Mouse (Mus musculus) midbrain, embryonic 13.5 days (tissue): ENCODE measurements around the gene Mitd1. TPM values are rescaled to one million over a fixed set of nuclear protein-coding genes. Genes with fewer than 3 reads are reported as not detected.

Experiments
- ATAC-seq: fragments of 200-750 bp; cut with Nextera tagmentation; 2 replicates; pipeline ENCODE4 v1.8.0; 2017; ENCODE audit warnings: mild to moderate bottlenecking, moderate TSS enrichment, moderate library complexity
- H3K27ac ChIP-seq: fragments of 300-500 bp; sonication (generic); 2 replicates; pipeline ENCODE4 v1.5.1; 2015; ENCODE audit warnings: inconsistent platforms, mild to moderate bottlenecking, moderate library complexity
- H3K27me3 ChIP-seq: fragments of 300-500 bp; sonication (generic); 2 replicates; pipeline ENCODE4 v1.6.1; 2015; ENCODE audit warnings: mild to moderate bottlenecking, inconsistent platforms
- H3K36me3 ChIP-seq: fragments of 300-500 bp; sonication (generic); 2 replicates; pipeline ENCODE4 v1.6.1; 2015; ENCODE audit warnings: mild to moderate bottlenecking, inconsistent platforms
- H3K4me1 ChIP-seq: fragments of 300-500 bp; sonication (generic); replicated peaks from 2 replicates; pipeline ENCODE4 v1.6.1; 2015; ENCODE audit warnings: inconsistent platforms
- H3K4me2 ChIP-seq: fragments of 300-500 bp; sonication (generic); replicated peaks from 2 replicates; pipeline ENCODE4 v1.6.1; 2015; ENCODE audit warnings: moderate library complexity, mild to moderate bottlenecking, inconsistent platforms
- H3K4me3 ChIP-seq: fragments of 300-500 bp; sonication (generic); replicated peaks from 2 replicates; pipeline ENCODE4 v1.5.1; 2015; ENCODE audit warnings: mild to moderate bottlenecking, inconsistent platforms
- H3K9ac ChIP-seq: fragments of 300-500 bp; sonication (generic); replicated peaks from 2 replicates; pipeline ENCODE4 v1.6.1; 2015; ENCODE audit warnings: mild to moderate bottlenecking, inconsistent platforms
- H3K9me3 ChIP-seq: fragments of 300-500 bp; sonication (generic); 2 replicates; pipeline ENCODE4 v1.6.1; 2016; ENCODE audit warnings: mild to moderate bottlenecking, inconsistent platforms
- WGBS: fragments of 180-500 bp; shearing (Covaris S2); methylation state at CpG from one replicate; pipeline ENCODE4 v1.1.7; 2015; 5-methylcytosine and 5-hydroxymethylcytosine counted together
- polyA plus RNA-seq: library from polyadenylated mRNA; unstranded; fragments of >200 nt; fragmentation: Nextera tagmentation; extraction: Ambion mirVana; gene quantifications from 2 replicates; pipeline ENCODE4 v1.2.1, GENCODE M21; 2015

Gene Mitd1
- polyA plus RNA-seq, 1 experiment from 2014 or later: 17.2 TPM

DNA sequence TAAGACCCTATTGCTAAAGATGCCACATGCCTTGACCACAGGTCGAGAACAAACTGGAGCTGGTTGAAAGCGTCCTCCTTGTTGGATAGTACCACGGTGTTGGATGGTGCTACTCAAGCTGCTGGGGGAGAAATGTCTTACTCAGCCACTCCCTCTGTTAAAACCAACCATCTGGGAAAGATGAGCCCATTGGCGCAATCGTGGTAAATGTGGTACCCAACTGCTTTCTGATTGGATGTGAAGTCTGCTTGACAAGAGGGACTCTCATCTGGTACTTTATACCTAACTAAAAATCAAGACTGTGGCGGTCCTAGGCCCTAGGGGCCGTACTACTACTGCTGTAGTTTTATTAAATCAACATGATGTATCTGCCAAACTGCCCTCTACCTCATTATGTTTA, 1.0 kb downstream of the Mitd1 start:
- Histone ChIP-seq H3K9me3 (no peaks in the 10 kb centered on the region), H3K4me3 (peak overlapping the region; percentile 65), H3K36me3 (peaks cover 9% of the 10 kb centered on the region), H3K27ac (no peak overlapping the region), H3K27me3 (no peaks in the 10 kb centered on the region), H3K4me2 (peak overlapping the region; percentile 65), H3K4me1 (peaks cover 27% of the 10 kb centered on the region), H3K9ac (peak overlapping the region; percentile 77; the same call in 1 of the 2 replicates)
- no peak for ATAC-seq
- 82% methylated on average over 7 of the region's 7 CpGs for WGBS

DNA sequence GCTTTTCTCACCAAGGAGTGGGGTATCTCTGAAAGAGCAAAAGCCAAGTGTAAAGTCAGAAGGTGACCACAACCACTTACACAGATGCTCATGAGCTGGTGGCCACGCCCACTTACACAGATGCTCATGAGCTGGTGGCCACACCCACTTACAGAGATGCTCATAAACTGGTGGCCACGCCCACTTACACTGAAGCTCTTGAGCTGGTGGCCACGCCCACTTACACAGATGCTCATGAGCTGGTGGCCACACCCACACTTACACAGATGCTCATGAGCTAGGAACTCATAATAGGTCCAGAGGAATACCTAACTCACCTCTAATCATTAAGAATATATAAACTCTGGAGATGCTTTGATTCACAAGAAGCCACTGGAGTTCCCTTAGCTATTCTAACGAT, 5.8 kb downstream of the Mitd1 start:
- H3K9ac ChIP-seq: no peak overlapping the region
- H3K27ac ChIP-seq: no peak overlapping the region
- H3K4me1 ChIP-seq: peaks cover 5% of the 10 kb centered on the region
- H3K4me2 ChIP-seq: no peak overlapping the region
- H3K4me3 ChIP-seq: no peak overlapping the region
- H3K9me3 ChIP-seq: no peaks in the 10 kb centered on the region
- H3K36me3 ChIP-seq: peaks cover 33% of the 10 kb centered on the region
- no peak for ATAC-seq
- WGBS: 77% methylated on average over 4 of the region's 4 CpGs
- H3K27me3 ChIP-seq: no peaks in the 10 kb centered on the region

DNA sequence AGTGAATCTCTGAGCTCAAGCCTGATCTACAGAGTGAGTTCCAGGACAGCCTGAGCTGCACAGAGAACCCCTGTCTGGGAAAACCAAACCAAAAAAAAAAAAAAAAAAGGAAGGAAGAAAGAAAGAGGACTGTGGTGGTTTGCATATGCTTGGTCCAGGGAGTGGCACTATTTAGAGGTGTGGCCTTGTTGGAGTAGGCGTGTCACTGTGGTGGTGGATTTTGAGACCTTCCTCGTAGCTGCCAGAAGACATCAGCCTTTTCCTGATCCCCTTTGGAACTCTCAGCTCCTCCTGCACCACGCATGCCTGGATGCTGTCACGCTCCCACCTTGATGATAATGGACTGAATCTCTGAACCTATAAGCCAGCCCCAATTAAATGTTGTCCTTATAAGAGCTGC, 6.8 kb downstream of the Mitd1 start:
- WGBS: 97% methylated on average over 4 of the region's 4 CpGs
- Histone ChIP-seq H3K9ac (no peak overlapping the region), H3K4me2 (no peak overlapping the region), H3K27me3 (no peaks in the 10 kb centered on the region), H3K9me3 (no peaks in the 10 kb centered on the region), H3K36me3 (peaks cover 43% of the 10 kb centered on the region), H3K4me3 (no peak overlapping the region), H3K27ac (no peak overlapping the region), H3K4me1 (no peaks in the 10 kb centered on the region)
- no peak for ATAC-seq

DNA sequence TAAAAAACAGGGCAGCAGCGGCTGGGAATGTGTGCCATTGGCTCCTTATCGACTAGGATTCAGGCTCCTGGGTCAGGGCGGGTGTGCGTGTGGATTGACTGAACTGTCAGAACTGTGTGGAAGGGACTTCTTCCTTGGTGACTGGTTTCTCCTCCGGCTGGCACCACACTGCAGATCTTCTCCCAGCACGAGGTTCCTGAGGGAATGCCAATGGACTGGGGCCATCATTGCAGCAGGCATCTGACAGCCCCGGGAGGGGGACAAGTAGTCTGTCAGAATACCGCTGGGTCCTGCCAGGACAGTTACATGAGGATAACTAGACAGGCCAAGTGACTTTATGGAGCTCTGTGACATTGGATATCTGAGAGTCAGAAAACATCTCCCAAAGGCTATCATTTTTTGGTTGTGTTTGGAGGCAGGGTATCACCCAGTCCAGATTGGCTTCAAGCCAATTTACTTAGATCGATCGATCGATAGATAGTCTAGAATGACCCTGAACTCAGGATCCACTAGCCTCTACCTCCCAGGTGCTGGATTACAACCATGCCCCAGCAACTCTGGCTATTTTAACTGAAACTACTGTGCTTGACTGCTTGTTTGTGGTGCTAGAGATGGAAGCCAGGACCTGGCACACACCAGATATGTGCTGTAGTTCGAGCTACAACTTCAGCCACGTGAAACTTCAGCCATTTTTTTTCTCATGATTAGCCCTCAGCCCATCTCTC, 12.3 kb downstream of the Mitd1 start:
- Histone ChIP-seq H3K36me3 (peaks cover 64% of the 10 kb centered on the region), H3K4me3 (no peak overlapping the region), H3K27me3 (no peaks in the 10 kb centered on the region), H3K9me3 (no peaks in the 10 kb centered on the region), H3K4me1 (peaks cover 3% of the 10 kb centered on the region; the same call in 1 of the 2 replicates), H3K4me2 (no peak overlapping the region), H3K27ac (no peak overlapping the region), H3K9ac (no peak overlapping the region)
- 97% methylated on average over 13 of the region's 13 CpGs for WGBS
- ATAC-seq: no peak

DNA sequence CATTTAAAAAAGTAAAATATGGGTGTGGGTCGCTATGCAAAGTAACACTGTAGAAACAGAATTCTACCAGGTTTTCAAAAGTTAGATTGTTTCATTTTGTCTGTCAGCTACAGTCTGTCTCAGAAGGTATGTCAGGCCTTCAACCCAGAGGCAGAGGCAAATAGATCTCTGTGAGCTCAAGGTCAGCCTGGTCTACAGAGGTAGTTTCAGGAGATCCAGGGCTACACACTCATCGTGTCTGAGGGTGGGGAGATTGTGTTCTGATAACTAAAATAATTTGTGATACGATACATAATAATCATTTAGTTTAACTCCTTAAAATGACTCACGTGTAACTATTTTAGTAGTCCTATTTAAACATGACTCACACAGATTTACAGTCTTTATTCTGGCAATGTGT, 17.1 kb downstream of the Mitd1 start:
- 0 out of 2 replicates have a peak overlapping the region, but pooled peaks have one; percentile 55 for H3K4me3 ChIP-seq
- no peak for ATAC-seq

DNA sequence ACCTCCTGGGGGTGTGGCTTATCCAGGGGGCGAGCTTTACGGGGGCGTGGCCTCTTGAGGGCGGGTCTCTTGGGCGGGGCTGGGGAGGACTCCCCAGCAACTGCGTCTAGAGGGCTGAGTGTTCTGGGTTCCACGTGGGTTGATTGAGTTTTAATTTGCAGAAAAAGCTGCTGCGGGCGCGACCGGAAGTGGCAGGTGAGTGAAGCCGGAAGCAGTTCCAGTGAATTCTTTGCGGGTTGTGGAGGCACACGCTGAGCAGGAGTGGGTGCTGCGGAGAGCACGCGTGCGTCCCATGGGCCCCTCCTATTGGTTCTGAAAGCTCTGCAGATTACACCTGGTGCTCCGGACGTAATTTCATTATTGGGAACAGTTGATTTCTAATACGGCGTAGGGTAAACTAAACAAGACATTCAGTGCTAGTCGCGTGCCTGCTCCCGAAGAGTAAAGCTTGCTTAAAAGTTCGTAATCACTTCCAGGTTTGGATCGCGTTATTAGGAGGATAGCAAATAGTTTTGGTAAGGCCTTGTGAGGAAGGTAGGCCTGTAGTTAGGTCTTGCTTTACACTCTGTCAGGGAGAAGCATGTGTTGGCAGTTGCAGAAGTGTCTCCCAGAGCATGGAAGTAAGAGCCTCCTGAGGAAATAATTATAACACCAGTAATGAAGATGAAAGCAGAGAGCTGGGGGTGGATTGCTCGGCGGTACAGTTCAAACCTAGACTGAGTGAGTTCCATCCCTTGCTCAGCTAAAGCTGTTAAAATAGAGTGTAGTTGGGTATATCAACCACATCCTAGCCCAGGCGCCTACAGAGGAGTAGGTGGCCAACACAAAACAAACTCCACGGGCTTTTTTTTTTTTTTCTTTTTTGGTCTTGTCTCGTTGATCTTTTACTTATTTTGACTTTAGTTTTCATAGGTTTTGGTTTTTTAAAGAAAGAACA, 17.8 kb downstream of the Mitd1 start:
- Histone ChIP-seq H3K27ac (peak overlapping the region; percentile 71), H3K36me3 (peaks cover 27% of the 10 kb centered on the region), H3K27me3 (peaks cover 15% of the 10 kb centered on the region), H3K9me3 (no peaks in the 10 kb centered on the region), H3K4me2 (peak overlapping the region; percentile 69), H3K4me1 (peaks cover 12% of the 10 kb centered on the region), H3K4me3 (peak overlapping the region; percentile 55), H3K9ac (peak overlapping the region; percentile 61)
- 6% methylated on average over 33 of the region's 33 CpGs for WGBS
- ATAC-seq: peak; percentile 94

More for the DNA sequence above, 17.1 kb downstream of the Mitd1 start:
- no peaks in the 10 kb centered on the region for H3K9me3 ChIP-seq
- no peak overlapping the region for H3K27ac ChIP-seq
- peaks cover 12% of the 10 kb centered on the region for H3K4me1 ChIP-seq
- WGBS: 94% methylated on average over 4 of the region's 4 CpGs
- no peak overlapping the region for H3K9ac ChIP-seq
- peaks cover 35% of the 10 kb centered on the region for H3K36me3 ChIP-seq
- peaks cover 11% of the 10 kb centered on the region for H3K27me3 ChIP-seq
- H3K4me2 ChIP-seq: peak overlapping the region; percentile 69

DNA sequence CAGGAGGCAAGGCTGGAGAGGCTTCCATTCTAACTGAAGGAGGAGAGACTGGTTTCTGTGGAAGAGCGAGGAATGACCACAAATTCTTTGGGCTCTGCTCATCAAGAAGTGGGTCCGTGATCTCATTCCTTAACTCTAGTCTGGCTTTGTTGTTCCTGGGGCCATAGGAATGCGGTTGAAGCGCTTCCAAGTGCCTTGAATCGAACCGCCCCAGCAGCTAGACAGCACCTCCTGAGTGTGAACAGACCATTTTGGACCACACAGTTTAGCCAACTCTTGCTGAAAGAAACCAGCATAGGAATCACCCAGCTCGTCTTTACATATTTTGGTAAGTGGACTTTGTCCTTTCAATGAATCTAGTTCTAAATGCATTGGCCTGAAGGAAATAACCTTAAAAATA, 18.5 kb downstream of the Mitd1 start, which contains the start of gene Lipt1:
Gene Lipt1 (plus strand): TSS at position 35 of the 400 bp plus-strand sequence.
- Histone ChIP-seq H3K9ac (peak within 1 kb of the TSS; percentile 61), H3K36me3 (peaks cover 20% of the 10 kb centered on the region), H3K4me3 (peak within 1 kb of the TSS; percentile 55), H3K27me3 (peaks cover 15% of the 10 kb centered on the region), H3K4me2 (peak within 1 kb of the TSS; percentile 69), H3K4me1 (peaks cover 12% of the 10 kb centered on the region), H3K9me3 (no peaks in the 10 kb centered on the region), H3K27ac (peak within 1 kb of the TSS; percentile 71)
- 6% methylated on average over 7 of the region's 7 CpGs for WGBS
- ATAC-seq: peak; percentile 69

DNA sequence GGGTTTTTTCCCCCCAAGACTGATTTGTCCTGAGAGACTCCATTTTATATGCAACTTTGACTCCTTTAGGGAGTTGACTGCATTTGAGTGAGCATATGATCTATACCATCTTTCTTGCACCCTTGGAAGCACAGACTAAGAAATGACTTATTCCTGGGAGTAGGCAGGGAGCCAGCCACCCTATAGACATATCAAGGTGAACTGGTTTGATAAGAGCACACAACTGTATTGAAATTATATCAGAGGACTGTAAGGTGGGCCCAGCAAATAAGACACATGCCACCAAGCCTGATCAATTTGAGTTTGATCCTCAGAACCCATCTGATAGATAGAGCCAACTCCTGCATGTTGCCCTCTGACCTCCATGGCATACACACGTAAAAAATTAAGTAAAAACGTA, 20.8 kb downstream of the Mitd1 start:
- no peaks in the 10 kb centered on the region for H3K9me3 ChIP-seq
- H3K4me2 ChIP-seq: no peak overlapping the region
- H3K4me3 ChIP-seq: no peak overlapping the region
- H3K36me3 ChIP-seq: no peaks in the 10 kb centered on the region
- H3K9ac ChIP-seq: no peak overlapping the region
- peaks cover 15% of the 10 kb centered on the region for H3K27me3 ChIP-seq
- WGBS: 63% methylated on average over 2 of the region's 2 CpGs
- H3K27ac ChIP-seq: no peak overlapping the region
- H3K4me1 ChIP-seq: peaks cover 19% of the 10 kb centered on the region
- ATAC-seq: no peak

DNA sequence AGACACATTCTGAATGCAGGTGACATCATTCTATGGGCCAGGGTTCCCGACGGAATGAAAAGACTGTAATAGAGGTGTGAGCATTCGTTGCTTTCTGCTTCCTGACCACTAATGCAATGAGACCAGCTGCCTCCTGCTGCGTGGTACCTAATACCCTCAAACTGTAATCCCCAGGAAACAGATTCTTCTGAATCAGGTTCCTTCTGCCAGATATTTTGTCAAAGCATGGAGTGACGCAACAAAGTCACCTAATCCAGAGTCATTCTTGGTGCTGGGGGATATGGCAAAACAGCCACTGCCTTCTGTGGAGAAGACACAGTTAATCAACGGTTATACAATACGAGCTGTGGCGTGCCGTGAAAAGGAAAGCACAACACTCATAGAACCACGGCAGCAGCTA, 21.6 kb downstream of the Mitd1 start:
- H3K27ac ChIP-seq: no peak overlapping the region
- no peak overlapping the region for H3K4me3 ChIP-seq
- no peak for ATAC-seq
- H3K27me3 ChIP-seq: peaks cover 15% of the 10 kb centered on the region
- H3K9me3 ChIP-seq: no peaks in the 10 kb centered on the region
- H3K36me3 ChIP-seq: no peaks in the 10 kb centered on the region
- H3K4me1 ChIP-seq: peaks cover 21% of the 10 kb centered on the region
- no peak overlapping the region for H3K9ac ChIP-seq
- H3K4me2 ChIP-seq: no peak overlapping the region
- 69% methylated on average over 10 of the region's 10 CpGs for WGBS

DNA sequence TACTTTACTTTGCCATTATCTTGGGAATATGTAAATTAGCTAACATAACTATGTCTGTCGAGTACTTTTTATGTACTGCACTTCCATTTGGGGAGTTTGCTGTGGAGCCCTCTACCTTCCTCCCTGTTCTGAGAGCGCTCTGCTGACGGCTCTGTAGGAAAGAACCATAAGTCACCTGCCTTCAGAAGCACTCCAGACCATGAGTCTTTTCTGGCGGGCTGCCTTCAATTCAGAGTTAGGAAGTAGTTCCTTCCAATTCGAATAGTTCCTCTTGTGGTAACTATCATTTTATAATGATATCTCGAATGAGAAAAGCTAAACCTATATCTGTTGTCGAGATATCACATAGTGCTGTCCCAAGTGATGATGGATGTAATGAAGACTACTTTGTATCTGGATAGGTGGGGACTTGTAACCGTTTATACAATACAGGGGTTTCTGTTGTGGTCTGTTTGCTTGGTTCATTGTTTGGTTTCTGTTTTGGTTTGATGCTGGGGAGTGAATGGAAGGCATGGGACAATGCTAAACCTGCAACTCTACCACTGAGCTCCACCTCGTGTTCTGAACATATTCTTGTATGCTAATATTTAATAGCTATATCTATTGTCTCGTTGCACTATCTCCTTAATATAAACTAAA, 22.4 kb downstream of the Mitd1 start:
- H3K27ac ChIP-seq: no peak overlapping the region
- peaks cover 21% of the 10 kb centered on the region for H3K4me1 ChIP-seq
- H3K9ac ChIP-seq: no peak overlapping the region
- WGBS: 71% methylated on average over 10 of the region's 10 CpGs
- H3K9me3 ChIP-seq: no peaks in the 10 kb centered on the region
- peaks cover 15% of the 10 kb centered on the region for H3K27me3 ChIP-seq
- ATAC-seq: no peak
- no peak overlapping the region for H3K4me3 ChIP-seq
- H3K4me2 ChIP-seq: no peak overlapping the region
- H3K36me3 ChIP-seq: no peaks in the 10 kb centered on the region

DNA sequence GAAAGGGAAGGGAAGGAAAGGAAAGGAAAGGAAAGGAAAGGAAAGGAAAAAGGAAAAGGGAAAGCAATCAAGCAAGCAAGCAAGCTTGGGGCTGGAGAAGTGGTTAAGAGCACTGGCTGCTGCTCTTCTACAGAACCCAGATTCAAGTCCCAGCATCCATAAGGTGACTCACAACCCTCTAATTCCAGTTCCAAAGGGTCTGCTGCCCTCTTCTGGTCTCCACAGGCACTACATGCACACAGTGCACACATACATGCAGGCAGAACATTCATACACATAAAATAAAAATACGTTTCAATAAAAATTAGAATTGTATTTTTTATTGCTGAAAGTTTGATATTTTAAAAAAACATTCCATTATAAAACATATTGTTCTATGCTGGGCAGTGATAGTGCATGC, 23.2 kb downstream of the Mitd1 start:
- ATAC-seq: no peak
- Histone ChIP-seq H3K4me1 (peaks cover 17% of the 10 kb centered on the region), H3K9me3 (no peaks in the 10 kb centered on the region), H3K4me3 (no peak overlapping the region), H3K27me3 (peaks cover 15% of the 10 kb centered on the region), H3K4me2 (no peak overlapping the region), H3K27ac (no peak overlapping the region), H3K9ac (no peak overlapping the region), H3K36me3 (no peaks in the 10 kb centered on the region)
- 69% methylated on average over 1 of the region's 1 CpGs for WGBS

DNA sequence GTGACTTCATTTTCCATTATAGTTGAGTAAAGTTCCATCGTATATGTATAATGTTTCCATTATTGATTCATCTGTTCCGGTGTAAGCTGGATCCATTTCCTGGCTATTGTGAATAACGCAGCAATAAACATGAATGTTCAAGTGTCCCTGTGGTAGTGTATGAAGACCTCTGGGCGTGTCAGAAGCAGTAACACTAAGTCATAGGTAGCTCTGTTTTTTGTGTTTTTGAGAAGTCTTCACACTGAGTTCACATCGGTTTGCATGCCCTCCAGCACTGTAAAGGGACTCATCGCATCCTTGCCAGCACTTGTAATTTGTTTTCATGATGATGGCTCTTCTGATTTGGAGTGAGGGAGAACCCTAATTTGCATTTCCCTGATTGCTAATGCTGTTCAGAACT, 23.9 kb downstream of the Mitd1 start, which contains the start of gene Tsga10:
Gene Tsga10 (minus strand): TSS at position 144 of the 400 bp plus-strand sequence.
- H3K9me3 ChIP-seq: no peaks in the 10 kb centered on the region
- ATAC-seq: no peak
- peak within 1 kb of the TSS; percentile 91 for H3K27ac ChIP-seq
- H3K27me3 ChIP-seq: peaks cover 15% of the 10 kb centered on the region
- no peaks in the 10 kb centered on the region for H3K36me3 ChIP-seq
- H3K9ac ChIP-seq: peak within 1 kb of the TSS; percentile 68
- peaks cover 12% of the 10 kb centered on the region for H3K4me1 ChIP-seq
- peak within 1 kb of the TSS; percentile 67 for H3K4me2 ChIP-seq
- 88% methylated on average over 6 of the region's 6 CpGs for WGBS
- H3K4me3 ChIP-seq: peak within 1 kb of the TSS; percentile 68
